In genomic region chr13:81385597-81386362, GRCm38 (mm10) we compare ENCODE assay signal across 9 mouse cellular contexts.
DNase-seq lines count a peak whose midpoint lies in the region; ATAC-seq and TF ChIP-seq lines count a peak whose summit lies in the region.
"Had no signal": no experiment of that assay in that cellular context is flagged by ENCODE, and none has a peak within 500 bp of the region (broad histone marks: within the 10 kb centered on the region; RNA-seq: fewer than 3 reads in every experiment).

No protein-coding gene starts in this region.

- no peak overlapping the region for H3K27ac ChIP-seq in heart, postnatal 0 days (ENCODE audit: low read depth)
- H3K27ac ChIP-seq in heart, embryonic 12.5 days (ENCODE audit: poor library complexity, severe bottlenecking) = no peak overlapping the region
- 0 out of 2 replicates have a peak overlapping the region, but pooled peaks have one; percentile 4 for H3K27ac ChIP-seq in embryonic facial prominence, embryonic 15.5 days (replicated peaks)
- no peak overlapping the region for H3K27ac ChIP-seq in heart, embryonic 11.5 days (ENCODE audit: low read depth, low read length)
- H3K27ac ChIP-seq: liver, embryonic 14.5 days had no signal

- H3K4me3 ChIP-seq in heart, postnatal 0 days (ENCODE audit: low read depth, low read length) = no peak overlapping the region
- no peak overlapping the region for H3K4me3 ChIP-seq in heart, embryonic 12.5 days
- H3K4me3 ChIP-seq in embryonic facial prominence, embryonic 15.5 days (replicated peaks) = no peak overlapping the region
- no peak overlapping the region for H3K4me3 ChIP-seq in heart, embryonic 11.5 days (ENCODE audit: low read depth, low read length)

- 53% methylated on average over 4 of the region's 4 CpGs for WGBS in heart, postnatal 0 days
- WGBS in heart, embryonic 12.5 days = 73% methylated on average over 4 of the region's 4 CpGs
- 49% methylated on average over 4 of the region's 4 CpGs for WGBS in embryonic facial prominence, embryonic 15.5 days
- WGBS in heart, embryonic 11.5 days (ENCODE audit: insufficient replicate concordance) = 74% methylated on average over 4 of the region's 4 CpGs

- no peaks in the 10 kb centered on the region for H3K9me3 ChIP-seq in heart, postnatal 0 days (replicated peaks; ENCODE audit: control insufficient read depth, low read length)
- no peaks in the 10 kb centered on the region for H3K9me3 ChIP-seq in heart, embryonic 12.5 days (replicated peaks)
- no peaks in the 10 kb centered on the region for H3K9me3 ChIP-seq in embryonic facial prominence, embryonic 15.5 days (replicated peaks)
- H3K9me3 ChIP-seq in heart, embryonic 11.5 days (replicated peaks; ENCODE audit: control insufficient read depth, low read length) = no peaks in the 10 kb centered on the region

- H3K4me2 ChIP-seq in heart, postnatal 0 days (ENCODE audit: low read depth, low read length) = no peak overlapping the region
- H3K4me2 ChIP-seq in heart, embryonic 12.5 days = no peak overlapping the region
- no peak overlapping the region for H3K4me2 ChIP-seq in embryonic facial prominence, embryonic 15.5 days (replicated peaks)
- H3K4me2 ChIP-seq in heart, embryonic 11.5 days = no peak overlapping the region

- ATAC-seq in heart, postnatal 0 days (ENCODE audit: insufficient read depth, low read depth) = no peak
- no peak for ATAC-seq in heart, embryonic 12.5 days (ENCODE audit: insufficient number of reproducible peaks, low FRiP score)
- no peak for ATAC-seq in embryonic facial prominence, embryonic 15.5 days (ENCODE audit: insufficient number of reproducible peaks, low FRiP score, low TSS enrichment, low read depth)
- no peak for ATAC-seq in heart, embryonic 11.5 days (replicated peaks; ENCODE audit: insufficient number of reproducible peaks, low FRiP score, low TSS enrichment)
- ATAC-seq in megakaryocyte-erythroid progenitor cell, adult 5-6 weeks (replicated peaks; ENCODE audit: low FRiP score, low TSS enrichment, poor library complexity, severe bottlenecking) = no peak

- no peak overlapping the region for H3K9ac ChIP-seq in heart, postnatal 0 days (replicated peaks; ENCODE audit: low read depth, low read length)
- no peak overlapping the region for H3K9ac ChIP-seq in heart, embryonic 12.5 days
- H3K9ac ChIP-seq in embryonic facial prominence, embryonic 15.5 days = no peak overlapping the region
- H3K9ac ChIP-seq in heart, embryonic 11.5 days (ENCODE audit: low read depth, low read length) = no peak overlapping the region
- H3K9ac ChIP-seq: liver, embryonic 14.5 days had no signal

- TF ChIP-seq CTCF in heart, postnatal 0 days (IDR thresholded peaks at IDR 0.05; ENCODE audit: low read depth) = no peak

- no peaks in the 10 kb centered on the region for H3K4me1 ChIP-seq in heart, postnatal 0 days (ENCODE audit: control insufficient read depth, insufficient read depth)
- no peaks in the 10 kb centered on the region for H3K4me1 ChIP-seq in heart, embryonic 12.5 days (replicated peaks)
- H3K4me1 ChIP-seq in embryonic facial prominence, embryonic 15.5 days = no peaks in the 10 kb centered on the region
- no peaks in the 10 kb centered on the region for H3K4me1 ChIP-seq in heart, embryonic 11.5 days (ENCODE audit: control insufficient read depth, insufficient read depth, low read length)

- H3K36me3 ChIP-seq in heart, postnatal 0 days (replicated peaks; ENCODE audit: control insufficient read depth, insufficient read depth, low read length) = no peaks in the 10 kb centered on the region
- H3K36me3 ChIP-seq in heart, embryonic 12.5 days = no peaks in the 10 kb centered on the region
- no peaks in the 10 kb centered on the region for H3K36me3 ChIP-seq in embryonic facial prominence, embryonic 15.5 days
- no peaks in the 10 kb centered on the region for H3K36me3 ChIP-seq in heart, embryonic 11.5 days (ENCODE audit: control insufficient read depth, insufficient read depth, low read length)

- DNase-seq in heart, postnatal 0 days (ENCODE audit: low spot score) = peak; percentile 12
- peak; percentile 76 for DNase-seq in kidney, postnatal 10 days
- DNase-seq in right cerebral cortex, adult 18-20 months = peak; percentile 53
- no peak for DNase-seq in natural killer cell, adult 2 months (ENCODE audit: low spot score in 2 of 2)

- no peak for TF ChIP-seq EP300 in heart, postnatal 0 days (IDR thresholded peaks at IDR 0.05; ENCODE audit: low read depth)

- no peaks in the 10 kb centered on the region for H3K27me3 ChIP-seq in heart, postnatal 0 days (ENCODE audit: control insufficient read depth, insufficient read depth, low read length)
- H3K27me3 ChIP-seq in heart, embryonic 12.5 days (replicated peaks) = no peaks in the 10 kb centered on the region
- H3K27me3 ChIP-seq in embryonic facial prominence, embryonic 15.5 days = no peaks in the 10 kb centered on the region
- H3K27me3 ChIP-seq in heart, embryonic 11.5 days (ENCODE audit: control insufficient read depth, insufficient read depth, low read length) = no peaks in the 10 kb centered on the region

Comparison
In these comparisons a context has a peak if more than half of its experiments do, and no peak if none do; other contexts are left out.
1. DNase-seq: peak in heart, postnatal 0 days (single experiment), kidney, postnatal 10 days (single experiment) and right cerebral cortex, adult 18-20 months (single experiment); none in natural killer cell, adult 2 months (0 of 2).